Mouse (Mus musculus) erythroblast, embryonic 14.5 days (primary cell): ENCODE measurements around the gene Suclg1.

Experiments used
- GATA1 ChIP-seq: IDR thresholded peaks from 2 replicates; pipeline ENCODE4 v1.6.1; 2012; ENCODE audit warnings: low read length, inconsistent platforms, mixed read lengths
- TAL1 ChIP-seq: IDR thresholded peaks from 3 replicates; pipeline ENCODE4 v1.6.1; 2012; ENCODE audit warnings: low read length, inconsistent platforms, mixed read lengths

DNA sequence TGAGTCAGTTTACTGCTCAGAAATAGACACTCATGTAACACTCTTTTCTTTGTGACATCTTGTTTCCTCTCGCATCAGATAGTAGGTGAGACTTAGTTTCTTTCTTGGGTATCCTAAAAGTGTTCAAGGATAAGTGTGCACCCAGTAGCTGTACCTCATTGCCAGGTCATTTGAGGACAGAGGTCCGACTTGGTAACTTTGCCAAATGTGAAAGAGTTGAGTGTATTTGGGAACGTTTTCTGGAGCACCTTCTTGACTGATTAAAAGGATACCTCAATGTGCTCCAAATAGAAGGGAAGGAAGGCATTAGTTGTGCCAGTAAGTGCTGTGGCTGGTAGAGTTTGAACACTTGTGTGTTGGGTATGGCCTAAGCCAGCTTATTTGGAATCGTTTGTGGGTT, 1.7 kb downstream of the Suclg1 start:
- TF ChIP-seq GATA1 (no peak), TAL1 (no peak)
